Mouse (Mus musculus) frontal cortex, adult 2 months (tissue): ENCODE measurements at regions not wholly inside any gene's neighbourhood (a gene's known extent, or its start where the extent isn't known, plus 50 kb on each side); places are given as distances from the start of the nearest gene placed in this dataset.
A peak's percentile ranks its signal among the peaks of the same experiment; 100 is the strongest.
"Not testable (repeated sequence)": the region's sequence is repeated elsewhere in the genome, so short reads cannot be mapped to it uniquely, and the experiment has no call there.

ENCODE experiments used
- DNase-seq, 2 experiments: peaks; one replicate each; pipeline ENCODE4 v3.0.0; 2022; ENCODE audit warnings: low spot score in 1 of 2; ENCODE audit errors: extremely low spot score in 1 of 2

GRCm38 (mm10) chr1:12519601-12520000 is 1105.7 kb downstream of the A830018L16Rik start:
- peak in 1 of 2 experiments; percentile 20 for DNase-seq

GRCm38 (mm10) chr1:12555859-12556258 is 1142.0 kb downstream of the A830018L16Rik start:
- DNase-seq: peak in 1 of 2 experiments; percentile 23

GRCm38 (mm10) chr1:12571755-12572358 is 1158.0 kb downstream of the A830018L16Rik start:
- DNase-seq: no peak

GRCm38 (mm10) chr1:12572770-12573169 is 1158.9 kb downstream of the A830018L16Rik start:
- DNase-seq: no peak

GRCm38 (mm10) chr1:12574274-12574673 is 1160.4 kb downstream of the A830018L16Rik start:
- DNase-seq: no peak

- DNase-seq: no peak
These were observed 1163.3 kb downstream of the A830018L16Rik start for GRCm38 (mm10) chr1:12577027-12577703.

- DNase-seq: no peak
These were observed 1164.1 kb downstream of the A830018L16Rik start for GRCm38 (mm10) chr1:12577978-12578377.

GRCm38 (mm10) chr1:12583012-12583411 is 1169.1 kb downstream of the A830018L16Rik start:
- DNase-seq: no peak

GRCm38 (mm10) chr1:12586981-12587380 is 1173.1 kb downstream of the A830018L16Rik start:
- DNase-seq: not testable (repeated sequence)

- no peak for DNase-seq
These were observed 1198.2 kb downstream of the A830018L16Rik start for GRCm38 (mm10) chr1:12612102-12612501.

- no peak for DNase-seq
These were observed 1201.4 kb downstream of the A830018L16Rik start for GRCm38 (mm10) chr1:12615303-12615702.

- DNase-seq: no peak
These were observed 1202.0 kb downstream of the A830018L16Rik start for GRCm38 (mm10) chr1:12615733-12616481.

GRCm38 (mm10) chr1:12619981-12620380 is 1206.1 kb downstream of the A830018L16Rik start:
- DNase-seq: peak; percentile 29 to 45

- DNase-seq: no peak
These were observed 1206.9 kb downstream of the A830018L16Rik start for GRCm38 (mm10) chr1:12620825-12621224.

- peak in 1 of 2 experiments; percentile 28 for DNase-seq
These were observed 1209.3 kb downstream of the A830018L16Rik start for GRCm38 (mm10) chr1:12623158-12623557.

- no peak for DNase-seq
These were observed 1219.1 kb downstream of the A830018L16Rik start for GRCm38 (mm10) chr1:12633049-12633448.

- no peak for DNase-seq
These were observed 1222.6 kb downstream of the A830018L16Rik start for GRCm38 (mm10) chr1:12636326-12637147.

GRCm38 (mm10) chr1:12640983-12641382 is 1227.1 kb downstream of the A830018L16Rik start:
- DNase-seq: no peak
